Mouse (Mus musculus): ENCODE data around the gene Gpc6. TPM values are rescaled to one million over a fixed set of nuclear protein-coding genes. Genes with fewer than 3 reads are reported as not detected.

The Gpc6 gene
- total and polyA plus RNA-seq, 3 experiments = 4.6 to 10.3 (median 8.0) TPM

DNA sequence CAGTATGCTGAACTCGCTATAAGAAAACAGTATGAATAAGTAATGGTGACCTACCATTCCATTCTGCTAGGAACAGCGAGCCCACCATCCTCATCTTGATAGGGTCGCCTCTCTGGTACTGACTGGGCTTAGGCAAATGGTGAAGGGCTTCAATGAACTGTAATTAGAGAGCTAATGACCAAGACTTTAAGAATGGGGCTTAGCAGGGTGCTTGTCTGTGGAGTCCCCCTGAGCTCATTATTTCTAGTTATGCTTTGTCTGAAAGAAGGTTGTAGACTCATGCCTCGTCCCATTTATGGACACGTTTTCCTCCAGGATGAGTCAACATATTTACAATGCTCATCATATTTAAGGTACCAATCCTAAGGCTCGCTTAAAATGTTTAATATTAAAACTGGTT lies 313.1 kb downstream of the Gpc6 start:
- Histone ChIP-seq H3K9ac (ENCODE audit: low read depth, low read length) (no peak overlapping the region), H3K4me1 (ENCODE audit: control insufficient read depth, insufficient read depth, low read length) (no peaks in the 10 kb centered on the region), H3K79me2 (replicated peaks; ENCODE audit: control insufficient read depth, insufficient read depth, low read length) (no peaks in the 10 kb centered on the region), H3K4me3 (no peak overlapping the region), H3K36me3 (ENCODE audit: control insufficient read depth, insufficient read depth, low read length) (no peaks in the 10 kb centered on the region), H3K27me3 (ENCODE audit: control insufficient read depth, insufficient read depth, low read length) (no peaks in the 10 kb centered on the region), H3K27ac (no peak overlapping the region)
- no peak for TF ChIP-seq POLR2A (IDR thresholded peaks at IDR 0.05; ENCODE audit: insufficient read depth, low read depth, low read length)
- TF ChIP-seq EP300 (IDR thresholded peaks at IDR 0.05; ENCODE audit: insufficient read depth, low read depth, low read length) = no peak
- intact Hi-C loops (cut with DNase I) = no loop called here
- 83% methylated on average over 6 of the region's 6 CpGs for WGBS
- DNase-seq = no peak

DNA sequence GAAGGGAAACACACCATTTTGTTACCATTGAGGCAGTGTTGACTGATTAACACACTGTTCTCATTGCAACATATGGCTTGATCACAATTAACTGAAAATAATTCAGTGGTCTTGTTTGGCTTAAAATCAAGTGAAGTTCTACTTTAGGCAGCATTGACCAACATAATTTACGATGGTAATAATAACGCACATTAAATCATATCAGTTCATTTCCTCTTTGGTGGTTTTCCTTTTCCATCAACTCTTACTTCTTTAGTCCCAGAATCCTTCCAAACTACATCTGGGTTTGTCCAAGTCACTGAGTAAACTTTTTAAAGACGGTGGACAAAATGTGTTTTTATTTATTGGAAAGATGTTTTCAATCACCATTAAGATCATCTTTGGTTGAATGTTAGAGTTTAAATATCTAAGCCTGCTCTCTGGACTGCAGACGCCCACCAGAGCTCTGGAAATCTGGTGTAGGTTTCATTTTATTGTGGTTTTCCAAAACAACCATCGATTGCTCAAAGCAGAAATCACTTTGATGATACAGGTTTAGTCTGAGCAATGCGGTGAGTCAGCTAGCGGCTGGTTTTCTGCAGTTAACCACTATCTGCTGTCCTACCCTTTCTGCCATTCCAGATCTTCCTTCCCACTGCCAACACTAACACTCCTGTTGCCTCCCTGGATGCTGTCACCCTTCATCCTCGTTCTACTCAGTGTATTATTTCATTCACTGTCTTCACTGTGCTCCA lies 314.7 kb downstream of the Gpc6 start:
- TF ChIP-seq CTCF (IDR thresholded peaks at IDR 0.05) = no peak
- TF ChIP-seq POLR2A (IDR thresholded peaks at IDR 0.05; ENCODE audit: insufficient read depth, low read depth, low read length) = no peak
- no peak for TF ChIP-seq EP300 (IDR thresholded peaks at IDR 0.05; ENCODE audit: insufficient read depth, low read depth, low read length)
- no peak for DNase-seq
- Histone ChIP-seq H3K27me3 (ENCODE audit: control insufficient read depth, insufficient read depth, low read length) (no peaks in the 10 kb centered on the region), H3K27ac (no peak overlapping the region), H3K4me3 (no peak overlapping the region), H3K79me2 (replicated peaks; ENCODE audit: control insufficient read depth, insufficient read depth, low read length) (no peaks in the 10 kb centered on the region), H3K4me1 (ENCODE audit: control insufficient read depth, insufficient read depth, low read length) (no peaks in the 10 kb centered on the region), H3K9ac (ENCODE audit: low read depth, low read length) (no peak overlapping the region), H3K36me3 (ENCODE audit: control insufficient read depth, insufficient read depth, low read length) (no peaks in the 10 kb centered on the region)
- intact Hi-C loops (cut with DNase I) = no loop called here
- WGBS = 67% methylated on average over 8 of the region's 8 CpGs

DNA sequence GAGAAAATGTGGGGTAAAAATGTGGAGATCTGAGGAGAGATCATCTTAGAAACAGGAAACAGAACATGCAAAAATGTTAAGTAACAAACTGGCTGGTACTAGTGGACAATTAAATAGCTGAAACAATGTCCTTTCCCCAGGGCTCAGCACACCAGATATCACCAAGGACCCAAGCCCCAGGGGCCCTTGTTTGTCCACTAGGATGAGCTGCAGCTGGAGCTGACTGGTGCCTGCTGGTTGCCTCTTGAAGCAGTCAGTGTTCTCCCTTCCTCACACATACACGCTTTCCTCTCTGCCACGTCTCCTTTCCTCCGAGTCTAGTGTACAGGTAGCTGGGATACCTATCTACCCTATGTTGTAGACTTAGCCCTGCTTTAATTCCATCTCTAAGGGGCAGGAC lies 320.5 kb downstream of the Gpc6 start:
- Histone ChIP-seq H3K36me3 (ENCODE audit: control insufficient read depth, insufficient read depth, low read length) (no peaks in the 10 kb centered on the region), H3K9ac (ENCODE audit: low read depth, low read length) (no peak overlapping the region), H3K27ac (no peak overlapping the region), H3K4me3 (no peak overlapping the region), H3K27me3 (ENCODE audit: control insufficient read depth, insufficient read depth, low read length) (no peaks in the 10 kb centered on the region; the same call in 1 of the 2 replicates), H3K79me2 (replicated peaks; ENCODE audit: control insufficient read depth, insufficient read depth, low read length) (no peaks in the 10 kb centered on the region), H3K4me1 (ENCODE audit: control insufficient read depth, insufficient read depth, low read length) (no peaks in the 10 kb centered on the region)
- TF ChIP-seq CTCF (IDR thresholded peaks at IDR 0.05) (no peak), EP300 (IDR thresholded peaks at IDR 0.05; ENCODE audit: insufficient read depth, low read depth, low read length) (no peak), POLR2A (IDR thresholded peaks at IDR 0.05; ENCODE audit: insufficient read depth, low read depth, low read length) (no peak)
- 85% methylated on average over 3 of the region's 3 CpGs for WGBS
- intact Hi-C loops (cut with DNase I) = no loop called here
- no peak for DNase-seq

DNA sequence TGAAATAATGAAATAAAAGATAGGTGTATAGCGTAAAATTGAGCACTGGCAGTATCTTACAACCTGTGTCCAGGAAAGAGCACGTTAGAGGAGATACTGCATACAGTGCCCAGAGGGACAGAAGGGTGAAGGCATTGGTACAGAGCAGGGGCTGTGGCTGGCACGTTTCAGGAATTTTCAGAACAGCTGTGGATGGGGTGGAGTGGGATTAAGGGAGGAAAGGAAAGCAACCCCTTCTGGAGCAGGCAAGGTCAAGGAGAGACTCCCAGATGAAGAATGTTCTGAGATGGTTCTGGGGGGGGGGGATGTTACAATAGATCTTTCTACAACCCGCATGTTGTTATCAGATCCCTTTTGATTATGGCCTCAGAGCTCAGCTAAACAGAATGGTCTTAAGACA lies 331.1 kb downstream of the Gpc6 start:
- intact Hi-C loops (cut with DNase I) = no loop called here
- WGBS = 72% methylated on average over 4 of the region's 4 CpGs
- no peak for TF ChIP-seq EP300 (IDR thresholded peaks at IDR 0.05; ENCODE audit: insufficient read depth, low read depth, low read length)
- TF ChIP-seq CTCF (IDR thresholded peaks at IDR 0.05) = no peak
- no peak for TF ChIP-seq POLR2A (IDR thresholded peaks at IDR 0.05; ENCODE audit: insufficient read depth, low read depth, low read length)
- no peak for DNase-seq
- H3K4me1 ChIP-seq (ENCODE audit: control insufficient read depth, insufficient read depth, low read length) = no peaks in the 10 kb centered on the region
- no peak overlapping the region for H3K27ac ChIP-seq
- H3K36me3 ChIP-seq (ENCODE audit: control insufficient read depth, insufficient read depth, low read length) = no peaks in the 10 kb centered on the region
- no peaks in the 10 kb centered on the region for H3K79me2 ChIP-seq (replicated peaks; ENCODE audit: control insufficient read depth, insufficient read depth, low read length)
- no peaks in the 10 kb centered on the region; the same call in 1 of the 2 replicates for H3K27me3 ChIP-seq (ENCODE audit: control insufficient read depth, insufficient read depth, low read length)
- no peak overlapping the region for H3K4me3 ChIP-seq
- H3K9ac ChIP-seq (ENCODE audit: low read depth, low read length) = no peak overlapping the region

DNA sequence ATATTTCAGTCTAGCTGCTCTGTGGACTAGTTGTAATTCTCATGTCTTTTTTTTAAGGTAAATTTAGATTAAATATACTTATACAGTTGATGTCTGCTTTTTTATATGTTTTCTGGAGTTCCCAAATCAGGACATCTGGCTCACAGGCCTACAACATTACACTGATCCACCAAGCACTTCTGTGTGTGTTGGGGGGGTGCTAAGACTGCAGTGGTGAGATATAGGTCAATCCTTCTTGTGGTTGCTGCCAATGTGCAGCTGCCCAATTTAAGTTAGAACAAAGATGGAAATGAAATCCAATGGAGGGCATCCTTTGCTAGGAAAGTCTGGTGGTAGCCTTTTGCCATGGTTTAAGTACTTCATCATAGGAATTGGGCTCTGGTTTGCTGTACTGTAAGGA lies 340.5 kb downstream of the Gpc6 start:
- TF ChIP-seq EP300 (IDR thresholded peaks at IDR 0.05; ENCODE audit: insufficient read depth, low read depth, low read length) = no peak
- TF ChIP-seq POLR2A (IDR thresholded peaks at IDR 0.05; ENCODE audit: insufficient read depth, low read depth, low read length) = no peak
- TF ChIP-seq CTCF (IDR thresholded peaks at IDR 0.05) = no peak
- intact Hi-C loops (cut with DNase I) = no loop called here
- H3K27ac ChIP-seq = no peak overlapping the region
- no peaks in the 10 kb centered on the region for H3K79me2 ChIP-seq (replicated peaks; ENCODE audit: control insufficient read depth, insufficient read depth, low read length)
- no peaks in the 10 kb centered on the region for H3K36me3 ChIP-seq (ENCODE audit: control insufficient read depth, insufficient read depth, low read length)
- DNase-seq = no peak
- no peak overlapping the region for H3K9ac ChIP-seq (ENCODE audit: low read depth, low read length)
- no peaks in the 10 kb centered on the region for H3K27me3 ChIP-seq (ENCODE audit: control insufficient read depth, insufficient read depth, low read length)
- no peak overlapping the region for H3K4me3 ChIP-seq
- H3K4me1 ChIP-seq (ENCODE audit: control insufficient read depth, insufficient read depth, low read length) = no peaks in the 10 kb centered on the region

GRCm38 (mm10) chr14:117267823-117268601 lies 342.9 kb downstream of the Gpc6 start:
- TF ChIP-seq POLR2A (IDR thresholded peaks at IDR 0.05; ENCODE audit: insufficient read depth, low read depth, low read length) = no peak
- no peak for TF ChIP-seq CTCF (IDR thresholded peaks at IDR 0.05)
- no peak for TF ChIP-seq EP300 (IDR thresholded peaks at IDR 0.05; ENCODE audit: insufficient read depth, low read depth, low read length)
- H3K27ac ChIP-seq = no peak overlapping the region
- WGBS = 44% methylated on average over 3 of the region's 3 CpGs
- intact Hi-C loops (cut with DNase I) = no loop called here
- H3K4me1 ChIP-seq (ENCODE audit: control insufficient read depth, insufficient read depth, low read length) = no peaks in the 10 kb centered on the region
- H3K27me3 ChIP-seq (ENCODE audit: control insufficient read depth, insufficient read depth, low read length) = no peaks in the 10 kb centered on the region
- H3K79me2 ChIP-seq (replicated peaks; ENCODE audit: control insufficient read depth, insufficient read depth, low read length) = no peaks in the 10 kb centered on the region
- DNase-seq = peak in 1 of 2 experiments; percentile 4
- no peak overlapping the region for H3K4me3 ChIP-seq
- H3K9ac ChIP-seq (ENCODE audit: low read depth, low read length) = no peak overlapping the region
- H3K36me3 ChIP-seq (ENCODE audit: control insufficient read depth, insufficient read depth, low read length) = no peaks in the 10 kb centered on the region
